Mouse (Mus musculus) splenic B cell, adult 2 months (primary cell): ENCODE data around the gene St7.

Source experiments
- DNase-seq: peaks from one replicate; pipeline ENCODE4 v3.0.0-alpha.2; 2011; ENCODE audit warnings: low read depth, low spot score
- H3K27me3 ChIP-seq: 2 replicates; pipeline ENCODE4 v1.6.1; 2012; ENCODE audit warnings: mild to moderate bottlenecking, low read length, moderate library complexity, mixed read lengths; ENCODE audit not compliant: control insufficient read depth, poor library complexity, insufficient read depth, severe bottlenecking
- H3K36me3 ChIP-seq: 2 replicates; pipeline ENCODE4 v1.6.1; 2012; ENCODE audit warnings: mild to moderate bottlenecking, low read length, moderate library complexity, mixed read lengths; ENCODE audit not compliant: control insufficient read depth, poor library complexity, insufficient read depth, severe bottlenecking

The St7 gene

GRCm38 (mm10) chr6:17692647-17693046, at the start of gene St7:
Gene St7, plus strand, starts transcription at chr6:17692933.
- H3K36me3 ChIP-seq = no peaks in the 10 kb centered on the region
- DNase-seq = no peak
- no peaks in the 10 kb centered on the region for H3K27me3 ChIP-seq

GRCm38 (mm10) chr6:17646107-17646506, 46.6 kb upstream of the St7 start:
- peaks cover 5% of the 10 kb centered on the region; the same call in 1 of the 2 replicates for H3K36me3 ChIP-seq
- H3K27me3 ChIP-seq = no peaks in the 10 kb centered on the region
- DNase-seq = no peak

- DNase-seq = no peak
- no peaks in the 10 kb centered on the region for H3K27me3 ChIP-seq
- H3K36me3 ChIP-seq = peaks cover 7% of the 10 kb centered on the region; the same call in 1 of the 2 replicates
These were observed 40.6 kb upstream of the St7 start for GRCm38 (mm10) chr6:17652132-17652531.

GRCm38 (mm10) chr6:17655080-17655479, 37.7 kb upstream of the St7 start:
- DNase-seq = no peak
- H3K27me3 ChIP-seq = no peaks in the 10 kb centered on the region
- H3K36me3 ChIP-seq = peaks cover 8% of the 10 kb centered on the region

GRCm38 (mm10) chr6:17657308-17657707, 35.4 kb upstream of the St7 start:
- DNase-seq = no peak
- no peaks in the 10 kb centered on the region for H3K27me3 ChIP-seq
- peaks cover 8% of the 10 kb centered on the region; the same call in 1 of the 2 replicates for H3K36me3 ChIP-seq

GRCm38 (mm10) chr6:17665348-17665747, 27.4 kb upstream of the St7 start:
- H3K36me3 ChIP-seq = peaks cover 18% of the 10 kb centered on the region
- no peaks in the 10 kb centered on the region for H3K27me3 ChIP-seq
- no peak for DNase-seq

GRCm38 (mm10) chr6:17666024-17666423, 26.7 kb upstream of the St7 start:
- no peak for DNase-seq
- peaks cover 20% of the 10 kb centered on the region for H3K36me3 ChIP-seq
- H3K27me3 ChIP-seq = no peaks in the 10 kb centered on the region

- Histone ChIP-seq H3K27me3 (no peaks in the 10 kb centered on the region), H3K36me3 (peaks cover 17% of the 10 kb centered on the region; the same call in 1 of the 2 replicates)
- DNase-seq = no peak
These were observed 24.9 kb upstream of the St7 start for GRCm38 (mm10) chr6:17667813-17668212.

GRCm38 (mm10) chr6:17668334-17668733, 24.4 kb upstream of the St7 start:
- Histone ChIP-seq H3K36me3 (peaks cover 17% of the 10 kb centered on the region; the same call in 1 of the 2 replicates), H3K27me3 (no peaks in the 10 kb centered on the region)
- DNase-seq = no peak

- no peak for DNase-seq
- Histone ChIP-seq H3K27me3 (no peaks in the 10 kb centered on the region), H3K36me3 (peaks cover 13% of the 10 kb centered on the region; the same call in 1 of the 2 replicates)
These were observed 22.9 kb upstream of the St7 start for GRCm38 (mm10) chr6:17669826-17670225.

- H3K27me3 ChIP-seq = no peaks in the 10 kb centered on the region
- DNase-seq = peak; percentile 85
- H3K36me3 ChIP-seq = 0 out of 2 replicates have a peak, but pooled peaks cover 2% of the 10 kb centered on the region
These were observed 17.5 kb upstream of the St7 start for GRCm38 (mm10) chr6:17675019-17675756.

- H3K27me3 ChIP-seq = no peaks in the 10 kb centered on the region
- DNase-seq = no peak
- H3K36me3 ChIP-seq = no peaks in the 10 kb centered on the region
These were observed 15.7 kb upstream of the St7 start for GRCm38 (mm10) chr6:17677008-17677407.

- Histone ChIP-seq H3K36me3 (no peaks in the 10 kb centered on the region), H3K27me3 (no peaks in the 10 kb centered on the region)
- DNase-seq = no peak
These were observed 12.3 kb upstream of the St7 start for GRCm38 (mm10) chr6:17680266-17680925.

GRCm38 (mm10) chr6:17681810-17682209, 10.9 kb upstream of the St7 start:
- Histone ChIP-seq H3K27me3 (no peaks in the 10 kb centered on the region), H3K36me3 (no peaks in the 10 kb centered on the region)
- DNase-seq = no peak

- DNase-seq = peak; percentile 24
- no peaks in the 10 kb centered on the region for H3K27me3 ChIP-seq
- no peaks in the 10 kb centered on the region for H3K36me3 ChIP-seq
These were observed 4.1 kb upstream of the St7 start for GRCm38 (mm10) chr6:17688676-17689075.
